Mouse (Mus musculus): ENCODE results near the gene Spsb4. TPM values are rescaled to one million over a fixed set of nuclear protein-coding genes. Genes with fewer than 3 reads are reported as not detected.
A peak's percentile ranks its signal among the peaks of the same experiment; 100 is the strongest.

Gene Spsb4
- polyA plus RNA-seq, 1 experiment = 0.43 TPM

DNA sequence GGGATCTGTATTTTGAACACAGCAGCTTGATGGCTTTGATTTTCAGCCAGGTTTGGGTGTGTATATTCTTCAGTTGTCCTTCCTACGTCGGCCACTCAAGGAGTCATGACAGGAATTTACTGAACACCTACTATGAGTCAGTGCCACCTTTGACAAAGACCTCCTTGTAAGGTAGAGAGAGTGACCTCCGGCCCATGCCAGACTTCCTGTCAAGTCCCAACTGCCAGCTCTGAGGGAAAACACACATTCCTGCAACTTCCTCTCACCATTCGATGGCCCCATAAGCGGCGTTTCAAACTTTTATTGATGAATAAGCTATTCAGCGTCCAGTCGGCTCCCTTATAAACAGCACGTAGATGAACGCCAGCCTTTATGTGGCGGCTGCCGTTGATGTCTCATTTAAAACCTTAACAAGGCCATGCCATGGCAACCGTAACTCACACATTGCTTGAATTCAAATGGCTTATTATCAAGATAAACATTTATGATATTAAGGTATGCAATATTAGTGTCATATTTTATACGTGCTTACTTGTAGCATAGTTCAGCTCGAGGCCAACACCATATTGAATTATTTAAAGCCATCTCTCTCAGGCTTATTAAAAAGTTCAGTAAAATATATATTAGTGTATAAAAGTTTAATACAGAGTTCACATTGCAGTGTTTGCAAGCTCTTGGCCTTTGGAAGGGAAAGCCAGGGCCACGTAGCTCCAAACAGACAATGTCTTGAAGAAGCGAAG is 94.9 kb downstream of the Spsb4 start:
- no peaks in the 10 kb centered on the region for H3K36me3 ChIP-seq (ENCODE audit: control insufficient read depth, insufficient read depth, low read length)
- WGBS = 82% methylated on average over 17 of the region's 17 CpGs
- H3K4me1 ChIP-seq (replicated peaks; ENCODE audit: control insufficient read depth, insufficient read depth, low read length) = no peaks in the 10 kb centered on the region
- no peak for DNase-seq
- TF ChIP-seq CTCF (IDR thresholded peaks at IDR 0.05; ENCODE audit: borderline replicate concordance, control insufficient read depth, extremely low read depth, insufficient read depth, low read length, poor library complexity) = no peak
- TF ChIP-seq POLR2A (IDR thresholded peaks at IDR 0.05; ENCODE audit: control insufficient read depth, extremely low read depth, insufficient read depth, low read length, poor library complexity) = no peak
- H3K4me3 ChIP-seq (ENCODE audit: control insufficient read depth, insufficient read depth, low read length) = no peak overlapping the region
- no peak overlapping the region for H3K27ac ChIP-seq (ENCODE audit: control insufficient read depth, insufficient read depth, low read length)
- H3K27me3 ChIP-seq (ENCODE audit: control insufficient read depth, insufficient read depth, low read length) = no peaks in the 10 kb centered on the region

DNA sequence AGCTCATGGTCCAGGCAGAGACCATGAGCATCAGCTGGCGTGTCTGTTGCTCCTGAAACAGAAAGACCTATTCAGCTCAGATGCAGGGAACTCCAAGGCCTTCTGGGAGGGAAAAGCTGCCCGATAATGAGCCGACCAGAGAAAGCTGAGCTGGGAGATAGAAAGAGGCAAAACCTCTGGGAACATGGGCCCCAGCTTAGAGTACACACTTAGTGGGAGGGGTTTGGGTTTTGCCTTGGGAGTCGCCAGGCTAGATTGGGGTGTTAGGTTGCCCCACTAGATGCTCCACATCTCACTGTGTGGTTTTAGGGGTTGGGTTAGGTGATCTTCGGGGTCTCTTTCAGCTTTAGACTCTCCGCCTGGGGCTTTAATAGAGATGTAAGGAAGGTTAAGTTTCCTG is 95.5 kb downstream of the Spsb4 start:
- no peak for DNase-seq
- H3K4me3 ChIP-seq (ENCODE audit: control insufficient read depth, insufficient read depth, low read length) = no peak overlapping the region
- H3K27ac ChIP-seq (ENCODE audit: control insufficient read depth, insufficient read depth, low read length) = no peak overlapping the region
- 95% methylated on average over 6 of the region's 6 CpGs for WGBS
- no peaks in the 10 kb centered on the region for H3K36me3 ChIP-seq (ENCODE audit: control insufficient read depth, insufficient read depth, low read length)
- TF ChIP-seq POLR2A (IDR thresholded peaks at IDR 0.05; ENCODE audit: control insufficient read depth, extremely low read depth, insufficient read depth, low read length, poor library complexity) (no peak), CTCF (IDR thresholded peaks at IDR 0.05; ENCODE audit: borderline replicate concordance, control insufficient read depth, extremely low read depth, insufficient read depth, low read length, poor library complexity) (no peak)
- H3K27me3 ChIP-seq (ENCODE audit: control insufficient read depth, insufficient read depth, low read length) = no peaks in the 10 kb centered on the region
- no peaks in the 10 kb centered on the region for H3K4me1 ChIP-seq (replicated peaks; ENCODE audit: control insufficient read depth, insufficient read depth, low read length)

DNA sequence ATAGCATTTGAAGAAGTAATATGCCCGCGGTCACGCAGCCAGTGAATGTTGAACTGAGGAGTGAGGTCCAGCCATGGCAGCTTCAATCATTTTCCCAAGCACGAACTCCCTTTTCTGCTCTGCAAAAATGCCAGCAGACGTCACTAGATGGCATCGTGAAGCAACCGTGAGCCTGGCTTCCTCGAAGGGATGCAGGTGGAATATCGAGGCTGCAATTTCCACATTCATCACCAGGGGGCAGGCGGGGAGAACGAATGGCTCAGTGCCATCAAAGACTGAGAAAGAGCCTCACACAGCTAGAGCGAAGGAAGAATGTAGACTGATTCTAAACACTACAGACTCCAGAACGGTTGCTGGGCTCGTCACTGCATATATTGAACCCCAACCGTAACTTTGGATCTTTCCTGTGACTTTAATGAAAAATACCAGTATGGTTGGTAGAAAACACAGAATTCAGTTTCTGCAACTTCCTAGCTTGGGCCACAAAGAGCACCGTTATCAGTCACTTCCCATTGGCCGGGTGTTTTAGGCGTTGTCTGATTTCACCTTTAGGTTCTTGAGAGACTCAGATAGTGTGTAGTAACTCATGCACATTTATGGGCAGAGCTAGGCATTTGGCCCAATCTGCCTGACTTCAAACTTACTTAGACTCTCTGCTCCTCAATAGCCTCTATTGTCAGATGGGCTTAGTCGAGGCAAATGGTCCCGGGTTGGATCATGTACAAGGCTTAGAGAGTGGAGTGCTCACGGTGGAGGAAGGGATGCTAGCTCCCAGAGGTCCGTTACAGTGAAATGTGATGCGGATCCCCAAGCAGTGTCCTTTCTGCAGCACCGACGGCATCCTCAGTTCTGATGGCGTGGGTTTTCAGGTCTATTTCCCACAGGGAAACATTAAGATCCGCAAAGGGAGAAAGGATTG is 101.8 kb downstream of the Spsb4 start:
- peak; percentile 98 for DNase-seq
- Histone ChIP-seq H3K4me1 (replicated peaks; ENCODE audit: control insufficient read depth, insufficient read depth, low read length) (no peaks in the 10 kb centered on the region), H3K36me3 (ENCODE audit: control insufficient read depth, insufficient read depth, low read length) (no peaks in the 10 kb centered on the region), H3K27me3 (ENCODE audit: control insufficient read depth, insufficient read depth, low read length) (no peaks in the 10 kb centered on the region), H3K4me3 (ENCODE audit: control insufficient read depth, insufficient read depth, low read length) (no peak overlapping the region), H3K27ac (ENCODE audit: control insufficient read depth, insufficient read depth, low read length) (no peak overlapping the region)
- TF ChIP-seq CTCF (IDR thresholded peaks at IDR 0.05; ENCODE audit: borderline replicate concordance, control insufficient read depth, extremely low read depth, insufficient read depth, low read length, poor library complexity) (peak; percentile 96; the same call in 1 of the 2 replicates), POLR2A (IDR thresholded peaks at IDR 0.05; ENCODE audit: control insufficient read depth, extremely low read depth, insufficient read depth, low read length, poor library complexity) (no peak)
- WGBS = 40% methylated on average over 27 of the region's 27 CpGs

DNA sequence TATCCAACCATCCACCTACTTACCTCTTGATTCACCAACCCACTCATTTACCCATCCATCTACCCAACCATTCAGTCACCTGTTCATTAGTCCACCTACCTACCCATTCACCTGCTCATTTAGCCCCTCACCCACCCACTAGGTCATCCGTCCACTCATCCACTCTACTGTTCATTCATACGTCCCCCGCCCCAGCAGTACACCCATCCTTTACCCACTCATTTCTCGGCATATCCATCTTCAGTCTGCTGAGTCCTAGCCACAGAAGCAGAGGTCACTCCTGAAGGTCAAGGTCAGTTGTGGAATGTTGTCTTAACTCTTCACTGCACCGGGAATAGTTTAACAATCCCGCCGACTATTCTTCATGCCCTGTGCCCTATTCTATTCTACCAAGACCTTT is 102.6 kb downstream of the Spsb4 start:
- Histone ChIP-seq H3K27ac (ENCODE audit: control insufficient read depth, insufficient read depth, low read length) (no peak overlapping the region), H3K4me3 (ENCODE audit: control insufficient read depth, insufficient read depth, low read length) (no peak overlapping the region), H3K4me1 (replicated peaks; ENCODE audit: control insufficient read depth, insufficient read depth, low read length) (no peaks in the 10 kb centered on the region), H3K36me3 (ENCODE audit: control insufficient read depth, insufficient read depth, low read length) (no peaks in the 10 kb centered on the region), H3K27me3 (ENCODE audit: control insufficient read depth, insufficient read depth, low read length) (no peaks in the 10 kb centered on the region)
- TF ChIP-seq CTCF (IDR thresholded peaks at IDR 0.05; ENCODE audit: borderline replicate concordance, control insufficient read depth, extremely low read depth, insufficient read depth, low read length, poor library complexity) = no peak
- WGBS = 76% methylated on average over 7 of the region's 7 CpGs
- no peak for DNase-seq

DNA sequence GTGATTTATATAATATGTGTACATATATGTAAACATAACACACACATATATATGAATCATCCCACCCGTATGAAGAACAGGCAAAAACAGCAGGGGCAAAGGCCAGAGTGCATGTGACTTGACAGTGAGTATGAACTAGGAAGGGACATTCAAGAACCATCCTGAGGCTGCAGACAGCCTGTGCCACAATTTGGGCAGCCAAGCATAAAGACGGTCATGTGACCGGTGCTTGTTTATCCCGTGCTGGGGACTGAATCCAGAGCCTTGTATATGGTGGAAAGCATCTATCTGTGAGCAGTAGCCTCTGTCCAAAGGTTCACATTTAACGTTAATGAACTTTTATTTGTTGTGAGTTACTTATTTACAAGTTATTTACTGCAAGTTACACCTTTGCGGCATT is 103.8 kb downstream of the Spsb4 start:
- 93% methylated on average over 6 of the region's 6 CpGs for WGBS
- Histone ChIP-seq H3K4me1 (replicated peaks; ENCODE audit: control insufficient read depth, insufficient read depth, low read length) (no peaks in the 10 kb centered on the region), H3K4me3 (ENCODE audit: control insufficient read depth, insufficient read depth, low read length) (no peak overlapping the region), H3K36me3 (ENCODE audit: control insufficient read depth, insufficient read depth, low read length) (no peaks in the 10 kb centered on the region), H3K27ac (ENCODE audit: control insufficient read depth, insufficient read depth, low read length) (no peak overlapping the region), H3K27me3 (ENCODE audit: control insufficient read depth, insufficient read depth, low read length) (no peaks in the 10 kb centered on the region)
- TF ChIP-seq POLR2A (IDR thresholded peaks at IDR 0.05; ENCODE audit: control insufficient read depth, extremely low read depth, insufficient read depth, low read length, poor library complexity) (no peak), CTCF (IDR thresholded peaks at IDR 0.05; ENCODE audit: borderline replicate concordance, control insufficient read depth, extremely low read depth, insufficient read depth, low read length, poor library complexity) (no peak)
- no peak for DNase-seq

DNA sequence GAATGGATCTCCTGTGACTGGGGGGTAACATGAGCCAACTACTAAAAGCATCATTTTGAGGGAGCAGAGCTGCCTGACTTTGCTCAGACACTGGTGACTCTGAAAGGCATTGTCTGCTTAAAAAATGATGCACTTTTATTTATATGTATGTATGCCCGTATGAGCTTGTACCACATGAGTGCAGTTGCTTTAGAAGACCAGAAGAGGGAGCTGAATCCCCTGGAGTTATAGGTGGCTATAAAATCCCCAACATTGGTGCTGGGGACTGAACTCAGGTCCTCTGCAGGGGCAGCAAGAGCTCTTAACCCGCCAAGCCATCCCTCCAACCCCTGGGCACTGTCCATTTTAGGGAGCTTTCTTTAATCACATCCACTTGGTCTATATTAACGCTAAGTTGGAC is 104.6 kb downstream of the Spsb4 start:
- 99% methylated on average over 3 of the region's 3 CpGs for WGBS
- H3K36me3 ChIP-seq (ENCODE audit: control insufficient read depth, insufficient read depth, low read length) = no peaks in the 10 kb centered on the region
- TF ChIP-seq POLR2A (IDR thresholded peaks at IDR 0.05; ENCODE audit: control insufficient read depth, extremely low read depth, insufficient read depth, low read length, poor library complexity) (no peak), CTCF (IDR thresholded peaks at IDR 0.05; ENCODE audit: borderline replicate concordance, control insufficient read depth, extremely low read depth, insufficient read depth, low read length, poor library complexity) (no peak)
- DNase-seq = no peak
- H3K27me3 ChIP-seq (ENCODE audit: control insufficient read depth, insufficient read depth, low read length) = no peaks in the 10 kb centered on the region
- H3K4me3 ChIP-seq (ENCODE audit: control insufficient read depth, insufficient read depth, low read length) = no peak overlapping the region
- no peak overlapping the region for H3K27ac ChIP-seq (ENCODE audit: control insufficient read depth, insufficient read depth, low read length)
- H3K4me1 ChIP-seq (replicated peaks; ENCODE audit: control insufficient read depth, insufficient read depth, low read length) = no peaks in the 10 kb centered on the region
